Mouse (Mus musculus): ENCODE data around the gene Olfr1382.
"Not testable (repeated sequence)": the region's sequence is repeated elsewhere in the genome, so short reads cannot be mapped to it uniquely, and the experiment has no call there.

DNA sequence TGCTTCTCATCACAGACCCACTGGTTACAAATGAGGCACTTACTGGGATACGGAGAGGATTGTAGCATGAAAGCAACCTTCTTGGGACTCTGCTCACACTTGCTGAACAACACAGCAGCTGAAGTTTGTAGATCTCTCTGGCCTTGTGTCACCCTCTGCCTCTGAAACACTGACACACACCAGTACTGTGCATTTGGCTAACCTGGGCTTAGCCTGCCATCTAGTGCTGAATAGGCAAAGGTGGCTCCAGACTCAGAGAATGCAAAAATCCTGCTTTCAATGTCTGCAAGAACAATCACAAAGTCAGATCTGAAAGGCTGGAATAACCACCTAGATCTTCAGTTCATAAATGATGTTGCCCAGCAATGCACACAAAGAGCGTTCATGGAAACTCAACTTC, 8.6 kb downstream of the Olfr1382 start:
- TF ChIP-seq CTCF (IDR thresholded peaks at IDR 0.05; ENCODE audit: borderline replicate concordance, control insufficient read depth, extremely low read depth, insufficient read depth, low read length, poor library complexity); POLR2A (IDR thresholded peaks at IDR 0.05; ENCODE audit: control insufficient read depth, extremely low read depth, insufficient read depth, low read length, poor library complexity): not testable (repeated sequence)

Data from thymus, adult 2 months (tissue).